Mouse (Mus musculus): ENCODE results near the gene Rabepk.
"Not testable (repeated sequence)": the region's sequence is repeated elsewhere in the genome, so short reads cannot be mapped to it uniquely, and the experiment has no call there.

The Rabepk gene

DNA sequence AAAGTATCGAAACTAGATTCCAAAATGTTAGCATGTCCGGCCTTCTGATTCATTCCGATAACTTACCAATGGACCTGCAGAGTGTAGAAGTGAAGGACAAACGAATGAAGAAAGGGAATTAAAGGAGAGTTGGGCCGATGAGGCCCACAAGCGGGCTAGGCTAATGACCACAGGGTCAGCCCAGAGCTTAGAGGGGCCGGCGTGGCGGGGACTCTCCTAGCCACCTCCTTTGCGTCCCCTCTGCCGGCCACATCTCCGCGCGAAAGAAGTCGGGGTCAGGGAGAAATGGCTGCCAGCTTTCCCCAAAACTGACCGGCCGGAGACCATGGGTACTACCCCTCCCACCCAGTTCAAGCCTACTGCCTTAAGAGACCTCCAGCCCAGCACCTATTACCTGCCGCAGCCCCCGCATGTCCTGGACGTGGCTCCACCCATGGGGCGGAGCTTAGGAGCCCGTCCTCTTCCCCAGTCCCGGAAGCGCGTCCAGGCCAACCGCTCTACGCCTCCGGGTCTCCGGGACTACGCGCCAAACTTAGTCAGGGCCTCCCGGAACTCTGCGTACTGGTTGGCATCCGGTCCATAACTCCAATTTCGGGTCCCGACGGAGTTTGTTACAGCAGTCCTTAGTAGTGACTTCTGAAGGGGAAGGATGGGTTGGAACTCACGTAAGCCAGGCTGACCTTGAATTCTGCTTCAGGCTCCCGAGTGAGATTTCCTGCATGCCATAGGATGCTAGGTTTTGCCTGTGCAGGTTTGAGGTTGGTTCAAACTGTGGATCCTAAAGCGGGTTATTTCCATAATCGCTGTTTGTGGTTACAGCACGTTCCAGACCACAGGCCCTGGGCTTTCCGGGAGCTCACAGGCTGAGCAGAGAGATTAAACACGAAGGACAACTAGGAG lies at the start of gene Rabepk:
Gene Rabepk, minus strand, starts transcription at position 556 of the 900 bp plus-strand sequence.
- in situ Hi-C loops (cut with MboI; ENCODE audit: unreplicated experiment in 2 of 2) = loop anchor here in 1 of 2 experiments (10.0 kb wide), 1 partner anchor 325 kb away; no protein-coding TSS in a partner anchor

DNA sequence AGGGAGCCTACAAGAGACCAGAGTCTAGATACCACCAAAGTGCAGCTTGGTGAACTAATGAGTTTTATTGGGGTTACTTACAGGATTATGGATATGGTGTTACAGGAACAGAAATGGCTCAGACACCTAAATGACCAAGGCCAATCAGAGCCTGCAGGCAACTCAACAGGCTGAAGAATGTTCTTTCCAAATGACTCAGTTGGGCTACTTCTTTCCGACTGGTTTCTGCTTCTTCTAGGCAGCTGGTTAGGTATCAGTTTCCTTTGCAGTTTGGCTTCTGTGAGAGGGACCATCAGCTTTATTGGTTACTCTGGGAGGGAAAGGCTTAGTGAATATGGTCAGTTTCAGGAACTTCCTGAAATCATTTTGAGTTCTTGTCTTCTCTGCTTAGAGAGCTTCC lies 48.0 kb upstream of the Rabepk start:
- in situ Hi-C loops (cut with MboI; ENCODE audit: unreplicated experiment in 2 of 2) = loop anchor here in 1 of 2 experiments (10.0 kb wide), 1 partner anchor 127 kb away; no protein-coding TSS in a partner anchor

DNA sequence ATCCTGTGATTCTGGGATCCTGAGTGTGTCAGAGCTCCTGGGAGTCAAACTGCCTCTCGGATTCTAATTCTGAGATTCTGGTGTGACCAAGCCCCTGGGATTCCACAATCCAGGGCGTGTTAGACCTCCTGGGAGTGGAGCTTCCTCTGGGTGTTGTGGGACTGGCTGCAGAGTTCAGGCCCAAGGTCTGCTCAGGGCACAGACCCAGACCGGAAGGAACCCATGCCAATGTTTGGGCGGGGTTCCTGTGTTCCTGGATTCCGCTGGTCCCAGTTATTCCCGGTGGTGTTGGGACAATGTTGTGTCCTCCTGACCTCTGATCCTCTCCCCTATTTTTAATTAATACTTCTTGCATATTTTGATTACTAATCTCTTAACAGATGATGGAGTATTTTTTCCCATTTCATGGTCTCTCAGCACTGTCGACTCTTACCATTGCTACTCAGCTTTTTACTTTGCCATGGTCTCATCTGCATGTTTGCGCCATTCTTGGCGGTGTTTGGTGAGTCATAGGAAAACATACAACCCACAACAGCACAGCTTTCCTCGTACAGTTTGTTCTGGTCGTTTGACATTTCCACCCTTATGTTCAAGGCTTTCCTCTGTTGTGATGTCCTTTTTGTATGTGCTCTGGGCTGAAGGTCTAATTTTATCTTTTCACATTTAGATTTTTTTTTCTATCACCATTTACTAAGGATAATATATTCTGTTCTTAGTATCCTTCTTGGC lies 43.7 kb upstream of the Rabepk start:
- in situ Hi-C loops (cut with MboI; ENCODE audit: unreplicated experiment in 2 of 2) = loop anchor here in 1 of 2 experiments (10.0 kb wide), 1 partner anchor 131 kb away; no protein-coding TSS in a partner anchor

DNA sequence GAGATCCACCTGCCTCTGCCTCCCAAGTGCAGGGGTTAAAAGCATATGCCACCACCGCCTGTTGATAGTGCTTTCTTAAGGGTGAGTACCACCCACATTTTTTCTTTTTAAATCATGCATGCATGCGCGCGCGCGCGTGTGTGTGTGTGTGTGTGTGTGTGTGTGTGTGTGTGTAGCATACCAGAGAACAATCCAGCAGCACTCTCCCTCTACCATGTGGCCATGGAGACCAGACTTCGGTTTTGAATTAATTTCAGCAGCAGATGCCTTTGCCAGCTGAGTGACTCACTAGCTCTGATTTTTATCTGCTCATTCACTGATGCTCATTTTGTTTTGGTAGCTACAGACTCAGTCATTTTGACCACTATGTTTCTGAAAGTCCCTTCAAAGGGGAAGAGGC lies 42.0 kb upstream of the Rabepk start:
- in situ Hi-C loops (cut with MboI; ENCODE audit: unreplicated experiment in 2 of 2) = loop anchor here in 1 of 2 experiments (10.0 kb wide), 1 partner anchor 133 kb away; no protein-coding TSS in a partner anchor

DNA sequence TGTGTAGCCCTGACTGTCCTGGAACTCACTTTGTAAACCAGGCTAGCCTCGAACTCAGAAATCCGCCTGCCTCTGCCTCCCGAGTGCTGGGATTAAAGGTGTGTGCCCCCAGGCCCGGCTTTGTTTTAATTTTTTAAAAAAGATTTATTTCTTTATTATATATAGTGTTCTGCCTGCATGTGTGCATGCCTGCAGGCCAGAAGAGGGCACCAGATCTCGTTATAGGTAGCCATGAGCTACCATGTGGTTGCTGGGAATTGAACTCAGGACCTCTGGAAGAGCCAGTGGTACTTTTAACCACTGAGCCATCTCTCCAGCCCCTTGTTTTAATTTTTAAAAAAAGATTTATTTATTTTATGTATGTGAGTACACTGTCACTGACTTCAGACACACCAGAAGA lies 40.4 kb upstream of the Rabepk start:
- in situ Hi-C loops (cut with MboI; ENCODE audit: unreplicated experiment in 2 of 2) = loop anchor here in 1 of 2 experiments (10.0 kb wide), 1 partner anchor 135 kb away; no protein-coding TSS in a partner anchor

DNA sequence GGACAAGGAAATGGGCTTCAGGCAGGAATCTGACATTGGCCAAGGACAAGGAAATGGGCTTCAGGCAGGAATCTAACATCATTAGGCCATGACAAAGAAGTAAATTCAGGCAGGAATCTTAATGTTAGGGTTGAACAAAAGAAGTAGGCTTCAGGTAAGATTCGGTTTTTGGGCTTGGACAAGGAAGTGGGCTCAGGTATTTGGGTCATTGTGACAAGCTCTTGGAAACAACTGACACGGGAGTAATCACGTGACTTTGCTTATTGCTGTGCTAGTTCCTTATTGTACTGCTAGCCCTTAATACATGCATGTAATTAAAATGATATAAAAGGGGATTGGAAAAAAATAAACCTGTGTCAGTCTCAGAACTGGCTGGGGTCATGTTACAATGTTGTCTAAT lies 36.0 kb upstream of the Rabepk start:
- in situ Hi-C loops (cut with MboI; ENCODE audit: unreplicated experiment in 2 of 2) = no loop called here

DNA sequence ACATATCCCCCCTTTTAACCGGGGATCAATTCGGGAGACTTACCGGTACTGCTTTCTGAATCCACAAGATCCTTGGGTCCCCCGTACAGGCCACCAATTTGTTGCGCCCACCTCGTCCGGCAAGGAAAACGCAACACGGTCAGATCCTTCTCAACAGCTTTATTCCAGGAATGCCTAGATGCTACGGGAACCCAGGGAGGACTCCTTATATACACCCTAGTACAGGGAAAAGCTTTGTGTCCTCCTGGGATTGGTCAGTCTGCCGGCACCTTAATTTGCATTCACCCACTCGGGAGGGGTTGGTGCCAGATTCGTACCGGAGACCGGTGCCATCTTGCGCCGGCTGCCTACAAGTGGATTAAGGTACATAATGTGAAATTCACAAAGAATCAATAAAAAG lies 33.9 kb upstream of the Rabepk start:
- in situ Hi-C loops (cut with MboI; ENCODE audit: unreplicated experiment in 2 of 2) = no loop called here

DNA sequence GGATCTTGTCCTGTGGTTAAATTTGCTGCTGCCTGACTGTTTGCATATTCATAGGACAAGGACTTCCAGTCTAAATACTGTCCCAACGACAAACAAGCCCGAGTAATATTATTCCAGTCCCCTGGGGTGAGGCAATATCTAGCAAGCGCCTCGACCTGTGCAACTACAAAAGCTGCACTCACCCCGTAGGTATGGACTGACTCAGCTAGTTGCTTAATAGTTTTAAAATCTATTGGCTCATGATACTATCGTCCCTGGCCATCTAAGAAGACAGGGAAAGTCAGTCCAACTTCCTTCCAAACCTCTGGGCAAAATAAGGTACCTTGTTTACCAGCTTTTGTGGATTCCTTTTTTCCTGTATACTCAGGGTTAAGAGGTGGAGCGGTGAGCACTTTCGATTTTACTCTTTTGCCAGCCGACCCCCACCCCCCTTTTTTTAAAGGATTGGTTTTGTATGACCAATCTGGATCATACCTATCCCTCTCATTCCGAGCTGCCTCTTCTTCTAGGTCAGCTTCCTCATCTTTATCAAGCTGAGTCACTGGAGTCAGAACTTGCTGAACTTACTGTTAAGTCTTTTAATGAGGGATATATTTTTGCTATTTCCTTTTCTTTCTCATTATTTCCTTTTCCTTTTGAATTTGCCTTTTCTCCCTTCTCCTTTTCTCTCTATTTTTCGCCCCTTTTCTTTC lies 33.2 kb upstream of the Rabepk start, which contains the start of gene Gm34653:
Gene Gm34653, plus strand, starts transcription at position 242 of the 692 bp plus-strand sequence.
- in situ Hi-C loops (cut with MboI; ENCODE audit: unreplicated experiment in 2 of 2) = not testable (repeated sequence)

DNA sequence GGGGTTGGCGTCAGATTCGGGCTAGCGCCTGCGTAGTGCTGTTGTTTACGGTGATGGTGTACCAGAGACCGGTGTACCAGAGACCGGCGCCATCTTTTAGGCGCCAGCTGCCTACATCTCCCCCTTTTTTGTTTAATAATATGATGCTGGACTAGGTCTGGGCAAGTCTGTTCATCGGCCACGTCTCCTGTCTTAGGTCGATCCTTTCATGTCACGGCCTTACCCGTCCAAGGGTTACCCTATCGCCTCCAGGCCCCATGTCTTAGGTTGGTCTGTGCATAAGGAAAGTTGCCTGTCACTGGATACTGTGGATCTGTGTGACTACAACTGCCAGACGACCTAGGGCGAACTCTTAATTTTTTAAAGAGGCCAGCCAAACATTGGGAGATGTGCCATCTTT lies 30.4 kb upstream of the Rabepk start:
- in situ Hi-C loops (cut with MboI; ENCODE audit: unreplicated experiment in 2 of 2) = not testable (repeated sequence)

DNA sequence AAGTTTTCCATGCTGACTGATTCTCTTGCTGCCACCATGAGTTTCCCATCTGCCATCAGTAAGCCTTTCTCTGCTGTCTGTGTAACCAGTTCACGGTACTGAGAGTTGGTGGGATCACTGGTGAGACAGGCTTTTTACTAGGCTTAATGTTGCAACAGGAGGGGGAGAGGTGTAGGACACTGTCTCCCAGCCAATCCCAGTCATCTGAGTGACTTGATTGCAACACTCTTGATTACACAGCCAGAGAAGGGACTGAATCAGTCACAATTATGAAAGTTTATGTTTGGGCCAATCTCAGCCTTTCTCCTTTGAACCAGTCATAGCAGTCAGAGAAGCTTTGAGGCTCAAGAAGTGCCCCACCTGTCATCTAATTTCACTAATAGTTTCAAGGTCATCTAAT lies 28.3 kb upstream of the Rabepk start:
- in situ Hi-C loops (cut with MboI; ENCODE audit: unreplicated experiment in 2 of 2) = no loop called here

DNA sequence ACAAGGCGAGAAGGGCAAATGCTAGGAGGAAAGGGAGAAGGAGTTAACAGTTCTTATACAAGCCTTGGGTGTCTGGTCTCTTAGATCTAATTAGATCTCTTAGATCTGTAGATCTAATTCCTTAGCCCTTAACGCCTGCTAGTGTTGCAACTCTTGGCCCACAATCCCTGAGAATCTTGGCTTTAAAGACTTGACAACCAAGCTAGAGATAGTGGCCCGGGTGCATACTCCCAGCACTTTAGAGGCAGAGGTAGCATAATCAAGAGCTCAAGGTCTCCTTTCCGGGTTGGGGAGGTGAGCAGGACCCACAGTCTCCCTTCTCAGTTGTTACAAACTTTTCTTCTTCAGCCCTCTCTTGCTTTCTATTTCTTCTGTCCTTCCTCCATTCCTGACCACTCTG lies 27.9 kb upstream of the Rabepk start:
- in situ Hi-C loops (cut with MboI; ENCODE audit: unreplicated experiment in 2 of 2) = no loop called here

DNA sequence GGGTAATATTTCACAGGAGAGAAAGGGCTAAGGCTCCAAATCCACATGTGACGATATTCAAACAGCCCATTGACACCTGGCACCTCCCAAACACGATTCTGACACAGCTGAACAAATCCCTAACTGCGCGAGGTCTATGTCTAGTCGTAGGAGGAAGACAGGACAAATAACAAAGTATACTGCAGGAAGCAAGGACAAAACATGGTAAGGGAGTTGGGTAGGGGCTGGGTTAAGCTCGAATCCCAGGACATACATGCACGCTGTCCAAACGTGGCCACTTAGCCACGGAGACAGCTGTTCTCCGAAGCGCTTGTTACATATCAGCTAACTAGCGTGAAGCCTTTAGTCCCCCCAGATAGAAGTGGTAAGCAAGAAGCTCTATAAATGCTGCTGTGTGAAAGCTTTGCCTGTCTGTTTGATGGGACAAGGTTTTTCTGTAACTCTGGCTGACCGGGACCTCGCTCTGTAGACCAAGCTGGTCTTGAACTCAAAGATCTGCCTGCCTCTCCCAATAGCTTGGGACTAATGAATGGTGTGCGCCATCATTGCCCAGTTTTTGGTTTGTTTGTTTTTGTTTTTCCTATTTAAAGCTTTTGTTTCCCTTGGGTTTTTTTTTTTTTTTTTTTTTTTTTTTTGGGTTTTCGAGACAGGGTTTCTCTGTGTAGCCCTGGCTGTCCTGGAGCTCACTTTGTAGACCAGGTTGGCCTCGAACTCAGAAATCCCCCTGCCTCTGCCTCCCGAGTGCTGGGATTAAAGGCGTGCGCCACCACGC lies 26.9 kb upstream of the Rabepk start:
- in situ Hi-C loops (cut with MboI; ENCODE audit: unreplicated experiment in 2 of 2) = no loop called here

DNA sequence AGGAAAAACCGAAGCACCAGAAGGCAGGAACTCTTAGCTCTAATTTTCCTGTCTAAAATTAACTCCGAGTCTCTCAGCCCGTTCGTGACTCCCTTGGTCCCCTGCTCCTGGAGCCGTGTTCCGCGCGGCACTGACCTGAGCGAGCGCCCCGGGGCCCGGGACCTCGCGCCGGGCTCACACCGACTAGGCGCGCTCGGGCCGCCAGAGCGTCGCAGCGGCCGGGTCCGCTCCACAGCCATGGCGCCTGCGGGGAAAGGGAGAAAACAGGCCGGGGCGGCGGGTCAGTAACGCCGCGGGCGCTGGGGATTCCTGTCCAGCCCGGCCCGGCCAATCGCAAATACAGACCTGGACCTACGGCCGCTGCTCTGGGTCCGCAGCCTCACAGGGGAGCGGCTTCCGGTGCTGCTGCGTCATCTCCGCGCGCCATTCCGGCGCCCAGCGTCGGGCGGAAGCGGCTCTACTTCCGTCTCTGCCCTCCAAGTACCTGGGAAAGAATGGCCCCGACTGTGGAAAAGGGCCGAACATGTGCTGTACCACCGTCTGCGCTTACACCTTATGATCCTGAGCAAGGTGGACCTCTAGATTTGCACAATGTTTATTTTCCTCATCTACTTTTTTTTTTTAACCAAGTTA lies 26.2 kb upstream of the Rabepk start, which contains the start of gene Fbxw2:
Gene Fbxw2, minus strand, starts transcription at position 485 of the 633 bp plus-strand sequence.
- in situ Hi-C loops (cut with MboI; ENCODE audit: unreplicated experiment in 2 of 2) = no loop called here

DNA sequence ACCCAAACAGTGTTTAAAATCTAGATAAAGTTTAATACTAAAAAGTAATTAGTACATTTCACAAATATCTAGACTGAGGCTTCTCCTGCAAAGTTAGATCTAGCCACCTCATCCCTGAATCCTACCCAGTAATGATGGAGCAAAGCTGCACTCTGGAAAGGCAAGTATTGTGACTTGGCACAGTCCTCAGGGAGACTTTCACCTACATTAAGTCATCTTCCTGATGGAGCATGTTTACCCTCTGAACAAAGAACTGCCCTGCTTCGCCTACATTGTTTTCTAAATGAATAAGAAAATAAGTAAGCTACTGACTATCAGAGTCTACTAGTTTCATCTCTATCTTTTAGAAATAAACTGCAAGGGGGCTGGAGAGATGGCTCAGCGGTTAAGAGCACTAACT lies 18.8 kb upstream of the Rabepk start:
- in situ Hi-C loops (cut with MboI; ENCODE audit: unreplicated experiment in 2 of 2) = no loop called here

DNA sequence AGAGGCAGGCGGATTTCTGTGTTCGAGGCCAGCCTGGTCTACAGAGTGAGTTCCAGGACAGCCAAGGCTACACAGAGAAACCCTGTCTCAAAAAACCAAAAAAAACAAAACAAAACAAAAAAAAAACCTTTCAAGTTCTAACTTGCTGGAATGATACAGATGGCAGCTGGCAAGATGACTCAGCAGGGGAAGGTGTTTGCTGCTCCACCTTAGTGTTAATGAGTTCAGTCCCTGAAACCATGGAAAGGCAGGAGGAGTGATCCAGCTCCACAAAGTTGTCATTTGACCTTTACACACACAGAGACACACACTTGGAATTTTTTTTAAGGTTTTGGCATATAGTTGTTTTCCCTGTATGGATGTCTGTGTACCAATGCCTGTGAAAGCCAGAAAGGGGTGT lies 16.2 kb upstream of the Rabepk start:
- in situ Hi-C loops (cut with MboI; ENCODE audit: unreplicated experiment in 2 of 2) = not testable (repeated sequence)

DNA sequence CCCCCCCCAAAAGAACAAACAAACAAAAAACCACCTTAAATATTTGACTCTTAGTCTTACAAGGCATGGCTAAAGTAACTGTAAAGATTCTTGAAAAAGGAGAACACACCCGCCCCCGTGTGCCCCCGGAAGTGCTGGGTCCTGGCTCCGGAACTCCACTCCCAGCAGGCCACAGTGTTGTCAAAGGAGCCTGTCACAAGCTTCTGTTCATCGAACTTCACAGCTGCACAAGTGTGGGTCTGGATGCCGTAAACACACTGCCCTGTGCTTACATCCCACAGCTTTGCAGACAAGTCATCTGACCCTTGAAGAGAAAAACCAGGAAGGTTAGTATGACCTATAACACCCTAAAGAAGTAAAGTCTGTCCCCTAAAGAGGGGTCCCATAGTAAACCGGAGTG lies 13.0 kb upstream of the Rabepk start:
- in situ Hi-C loops (cut with MboI; ENCODE audit: unreplicated experiment in 2 of 2) = no loop called here

DNA sequence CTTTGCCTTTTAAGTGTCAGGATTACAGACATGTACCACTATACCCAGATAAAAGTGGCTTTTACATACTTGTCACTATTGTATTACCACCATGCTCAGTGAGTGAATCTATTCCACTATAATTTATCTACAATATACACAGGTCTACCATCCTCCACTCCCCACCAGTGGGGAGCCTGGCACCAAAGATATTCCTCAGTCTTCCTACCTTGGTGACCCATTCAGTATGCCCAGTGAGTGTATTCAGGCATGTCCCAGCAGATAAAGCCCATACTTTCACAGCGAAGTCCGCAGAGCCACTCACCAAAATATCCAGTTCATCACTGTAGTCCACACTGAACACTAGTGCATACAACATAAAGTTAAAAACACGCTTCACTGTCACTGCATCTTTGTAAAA lies 11.1 kb upstream of the Rabepk start:
- in situ Hi-C loops (cut with MboI; ENCODE audit: unreplicated experiment in 2 of 2) = no loop called here

DNA sequence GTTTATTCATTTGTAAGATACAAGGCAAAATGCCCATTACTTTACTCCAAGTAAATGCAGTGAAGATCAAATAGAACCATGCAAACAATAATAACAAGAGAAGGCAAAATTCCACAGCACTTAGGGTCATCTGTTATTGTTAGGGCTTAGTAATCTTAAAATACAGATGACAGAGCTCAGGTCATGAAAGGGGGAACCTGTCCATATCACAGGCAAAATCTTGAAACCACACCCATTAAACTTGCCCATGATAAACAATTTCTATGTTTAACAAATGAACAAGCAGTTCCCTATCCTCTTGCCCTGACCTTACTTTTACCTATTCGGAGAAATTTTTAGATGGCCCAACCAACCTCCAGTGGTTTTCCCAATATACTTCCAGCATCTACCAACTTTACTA lies 9.9 kb upstream of the Rabepk start:
- in situ Hi-C loops (cut with MboI; ENCODE audit: unreplicated experiment in 2 of 2) = no loop called here

DNA sequence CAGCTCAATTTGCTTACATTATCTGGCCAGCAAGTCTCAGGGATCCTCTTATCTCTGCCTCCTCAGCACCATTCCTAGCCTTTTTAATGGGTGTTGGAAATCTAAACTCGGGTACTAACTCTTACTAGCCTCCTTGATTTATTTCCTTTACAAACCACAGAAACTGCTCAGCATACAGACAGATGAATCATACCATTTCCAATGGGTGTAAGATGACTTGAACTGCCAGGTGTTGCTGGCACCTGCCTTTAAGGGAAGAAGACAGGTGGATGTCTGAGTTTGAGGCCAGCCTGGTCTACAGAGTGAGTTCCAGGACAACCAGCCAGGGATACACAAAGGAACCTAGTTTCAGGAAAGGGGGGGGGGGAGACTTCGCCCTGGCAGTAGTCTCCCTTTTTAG lies 8.3 kb upstream of the Rabepk start:
- in situ Hi-C loops (cut with MboI; ENCODE audit: unreplicated experiment in 2 of 2) = no loop called here
